Comparison of ENCODE assay signal across 8 mouse cellular contexts in the genomic region with DNA sequence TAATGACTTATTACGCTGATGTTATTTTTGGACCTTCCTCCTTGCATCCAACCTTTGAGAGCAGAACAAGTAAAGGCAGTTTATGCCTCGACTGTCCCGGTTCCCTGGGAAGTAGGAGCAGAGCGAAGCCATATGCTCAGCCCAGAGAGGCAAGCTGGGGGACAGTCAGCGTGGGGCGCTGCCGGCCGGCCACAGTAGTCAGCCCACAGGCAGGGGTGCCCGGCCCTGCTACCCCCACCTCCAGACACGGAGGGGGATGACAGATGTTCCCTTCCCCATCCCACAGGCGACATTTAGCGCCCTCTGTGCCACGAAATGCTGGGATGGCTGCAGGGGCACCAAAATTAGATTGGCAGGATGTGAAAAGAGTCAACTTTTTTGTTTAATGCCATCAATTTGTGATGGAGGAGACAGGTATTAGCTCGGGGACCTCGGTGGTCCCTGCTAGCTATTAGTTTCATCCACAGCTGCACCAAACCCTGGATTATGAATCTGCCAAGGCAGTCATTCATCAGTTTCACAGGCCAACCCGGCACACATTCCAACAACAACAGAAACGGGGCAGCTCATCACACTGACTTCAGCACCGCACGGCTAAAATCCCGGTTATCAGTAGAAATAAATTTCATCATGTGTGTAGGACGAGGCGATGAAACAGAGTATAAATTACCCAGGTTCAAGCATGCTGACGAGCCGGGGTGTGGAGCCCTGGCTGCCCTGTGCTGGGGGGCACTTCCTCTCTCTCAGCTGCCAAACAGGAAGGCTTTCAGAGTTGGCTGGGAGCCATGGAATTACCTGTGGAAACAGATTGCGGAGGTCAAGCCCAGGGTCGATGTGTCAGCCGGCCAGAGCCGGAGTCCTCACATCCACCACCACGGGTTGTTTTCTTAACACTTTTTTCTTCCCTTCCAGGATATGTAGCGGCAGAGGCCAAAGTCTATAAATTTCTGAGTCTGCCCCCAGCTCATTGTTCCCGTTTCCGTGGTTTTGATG.
DNase-seq lines count a peak whose midpoint lies in the region; ATAC-seq and TF ChIP-seq lines count a peak whose summit lies in the region.

No protein-coding gene starts in this region.

- no peak overlapping the region for H3K4me3 ChIP-seq in hindbrain, embryonic 10.5 days
- H3K4me3 ChIP-seq in hindbrain, postnatal 0 days (ENCODE audit: low read length): no peak overlapping the region
- H3K4me3 ChIP-seq in heart, postnatal 0 days (ENCODE audit: low read depth, low read length): no peak overlapping the region
- H3K4me3 ChIP-seq in neural tube, embryonic 12.5 days: no peak overlapping the region

- TF ChIP-seq CTCF in hindbrain, postnatal 0 days (IDR thresholded peaks at IDR 0.05; ENCODE audit: low read depth): no peak
- TF ChIP-seq CTCF in heart, postnatal 0 days (IDR thresholded peaks at IDR 0.05; ENCODE audit: low read depth): no peak

- H3K27ac ChIP-seq in hindbrain, embryonic 10.5 days: peak overlapping the region; percentile 63
- H3K27ac ChIP-seq in hindbrain, postnatal 0 days: no peak overlapping the region
- H3K27ac ChIP-seq in heart, postnatal 0 days (ENCODE audit: low read depth): no peak overlapping the region
- H3K27ac ChIP-seq in neural tube, embryonic 12.5 days: peak overlapping the region; percentile 20; the same call in 1 of the 2 replicates

- peaks cover 45% of the 10 kb centered on the region for H3K27me3 ChIP-seq in hindbrain, embryonic 10.5 days (ENCODE audit: insufficient read depth, poor library complexity, severe bottlenecking)
- no peaks in the 10 kb centered on the region for H3K27me3 ChIP-seq in hindbrain, postnatal 0 days (ENCODE audit: insufficient read depth, low read length)
- H3K27me3 ChIP-seq in heart, postnatal 0 days (ENCODE audit: control insufficient read depth, insufficient read depth, low read length): no peaks in the 10 kb centered on the region
- no peaks in the 10 kb centered on the region for H3K27me3 ChIP-seq in neural tube, embryonic 12.5 days (replicated peaks)

- H3K9ac ChIP-seq in hindbrain, postnatal 0 days (replicated peaks; ENCODE audit: low read length): no peak overlapping the region
- H3K9ac ChIP-seq in heart, postnatal 0 days (replicated peaks; ENCODE audit: low read depth, low read length): no peak overlapping the region
- no peak overlapping the region for H3K9ac ChIP-seq in neural tube, embryonic 12.5 days

- no peaks in the 10 kb centered on the region for H3K36me3 ChIP-seq in hindbrain, embryonic 10.5 days
- no peaks in the 10 kb centered on the region for H3K36me3 ChIP-seq in hindbrain, postnatal 0 days (ENCODE audit: insufficient read depth, low read length)
- H3K36me3 ChIP-seq in heart, postnatal 0 days (replicated peaks; ENCODE audit: control insufficient read depth, insufficient read depth, low read length): no peaks in the 10 kb centered on the region
- H3K36me3 ChIP-seq in neural tube, embryonic 12.5 days: no peaks in the 10 kb centered on the region

- no peak for ATAC-seq in hindbrain, postnatal 0 days
- peak; percentile 53 for ATAC-seq in heart, postnatal 0 days (ENCODE audit: insufficient read depth, low read depth)
- ATAC-seq in neural tube, embryonic 12.5 days (ENCODE audit: low FRiP score, low read depth): 0 out of 2 replicates have a peak, but pooled peaks have one; percentile 21
- ATAC-seq in activated CD4-positive, CD25-positive, alpha-beta regulatory T cell, adult 4 months: no peak

- H3K4me1 ChIP-seq in hindbrain, embryonic 10.5 days (replicated peaks): peaks cover 52% of the 10 kb centered on the region
- 0 out of 2 replicates have a peak, but pooled peaks cover 3% of the 10 kb centered on the region for H3K4me1 ChIP-seq in hindbrain, postnatal 0 days (ENCODE audit: insufficient read depth, low read length)
- H3K4me1 ChIP-seq in heart, postnatal 0 days (ENCODE audit: control insufficient read depth, insufficient read depth): no peaks in the 10 kb centered on the region
- H3K4me1 ChIP-seq in neural tube, embryonic 12.5 days: peaks cover 32% of the 10 kb centered on the region

- no peak overlapping the region for H3K4me2 ChIP-seq in hindbrain, postnatal 0 days (ENCODE audit: low read depth, low read length)
- peak overlapping the region; percentile 29; the same call in 1 of the 2 replicates for H3K4me2 ChIP-seq in heart, postnatal 0 days (ENCODE audit: low read depth, low read length)
- H3K4me2 ChIP-seq in neural tube, embryonic 12.5 days (replicated peaks): peak overlapping the region; percentile 36

- intact Hi-C loops in left cerebral cortex, postnatal 25 days (cut with DNase I): no loop called here

- H3K9me3 ChIP-seq in hindbrain, embryonic 10.5 days: no peaks in the 10 kb centered on the region
- H3K9me3 ChIP-seq in hindbrain, postnatal 0 days (ENCODE audit: low read length): no peaks in the 10 kb centered on the region
- no peaks in the 10 kb centered on the region for H3K9me3 ChIP-seq in heart, postnatal 0 days (replicated peaks; ENCODE audit: control insufficient read depth, low read length)
- no peaks in the 10 kb centered on the region for H3K9me3 ChIP-seq in neural tube, embryonic 12.5 days

- TF ChIP-seq EP300 in heart, postnatal 0 days (IDR thresholded peaks at IDR 0.05; ENCODE audit: low read depth): no peak

- peak; percentile 62 for DNase-seq in hindbrain, embryonic 10.5 days (ENCODE audit: low spot score)
- DNase-seq in hindbrain, postnatal 0 days (ENCODE audit: low spot score): no peak
- DNase-seq in heart, postnatal 0 days (ENCODE audit: low spot score): peak; percentile 51
- DNase-seq in kidney, postnatal 25 days: peak; percentile 78 to 79
- DNase-seq in left cerebral cortex, postnatal 25 days (ENCODE audit: low spot score in 2 of 2): no peak
- no peak for DNase-seq in right cerebral cortex, adult 2 months (ENCODE audit: low spot score in 2 of 2)

- 63% methylated on average over 32 of the region's 32 CpGs for WGBS in hindbrain, embryonic 10.5 days
- 48% methylated on average over 32 of the region's 32 CpGs for WGBS in hindbrain, postnatal 0 days
- WGBS in heart, postnatal 0 days: 41% methylated on average over 32 of the region's 32 CpGs
- 38% methylated on average over 32 of the region's 32 CpGs for WGBS in neural tube, embryonic 12.5 days

Comparison
In these comparisons a context has a peak if more than half of its experiments do, and no peak if none do; other contexts are left out.
1. DNase-seq: peak in hindbrain, embryonic 10.5 days (single experiment), heart, postnatal 0 days (single experiment) and kidney, postnatal 25 days (2 of 2); none in hindbrain, postnatal 0 days (single experiment), left cerebral cortex, postnatal 25 days (0 of 2) and right cerebral cortex, adult 2 months (0 of 2).
2. H3K27ac ChIP-seq: peak in hindbrain, embryonic 10.5 days (single experiment) and neural tube, embryonic 12.5 days (single experiment); none in hindbrain, postnatal 0 days (single experiment) and heart, postnatal 0 days (single experiment).
3. ATAC-seq: peak in heart, postnatal 0 days (single experiment) and neural tube, embryonic 12.5 days (single experiment); none in hindbrain, postnatal 0 days (single experiment) and activated CD4-positive, CD25-positive, alpha-beta regulatory T cell, adult 4 months (single experiment).